Mouse (Mus musculus): ENCODE measurements at regions not wholly inside any gene's neighbourhood (a gene's known extent, or its start where the extent isn't known, plus 50 kb on each side); places are given as distances from the start of the nearest gene placed in this dataset.

- Histone ChIP-seq H3K9me3 (no peaks in the 10 kb centered on the region), H3K27me3 (replicated peaks) (peaks cover 11% of the 10 kb centered on the region), H3K36me3 (replicated peaks; ENCODE audit: low read length) (no peaks in the 10 kb centered on the region), H3K4me3 (replicated peaks) (no peak overlapping the region), H3K4me1 (peaks cover 8% of the 10 kb centered on the region)
- no peak for TF ChIP-seq GATA1 (IDR thresholded peaks at IDR 0.05; ENCODE audit: borderline replicate concordance, low read length)
- TF ChIP-seq FLI1 (IDR thresholded peaks at IDR 0.05; ENCODE audit: low read length), result no peak
These were observed 53.7 kb upstream of the Gm26657 start for GRCm38 (mm10) chr4:56686141-56686540.

- Histone ChIP-seq H3K4me1 (peaks cover 8% of the 10 kb centered on the region), H3K4me3 (replicated peaks) (no peak overlapping the region), H3K9me3 (no peaks in the 10 kb centered on the region), H3K36me3 (replicated peaks; ENCODE audit: low read length) (no peaks in the 10 kb centered on the region), H3K27me3 (replicated peaks) (peaks cover 11% of the 10 kb centered on the region)
- no peak for TF ChIP-seq GATA1 (IDR thresholded peaks at IDR 0.05; ENCODE audit: borderline replicate concordance, low read length)
- no peak for TF ChIP-seq FLI1 (IDR thresholded peaks at IDR 0.05; ENCODE audit: low read length)
These were observed 54.2 kb upstream of the Gm26657 start for GRCm38 (mm10) chr4:56685696-56686095.

- peaks cover 8% of the 10 kb centered on the region for H3K4me1 ChIP-seq
- peaks cover 13% of the 10 kb centered on the region for H3K27me3 ChIP-seq (replicated peaks)
- no peaks in the 10 kb centered on the region for H3K36me3 ChIP-seq (replicated peaks; ENCODE audit: low read length)
- TF ChIP-seq GATA1 (IDR thresholded peaks at IDR 0.05; ENCODE audit: borderline replicate concordance, low read length) (no peak), FLI1 (IDR thresholded peaks at IDR 0.05; ENCODE audit: low read length) (no peak)
- H3K4me3 ChIP-seq (replicated peaks), result no peak overlapping the region
- H3K9me3 ChIP-seq, result no peaks in the 10 kb centered on the region
These were observed 54.7 kb upstream of the Gm26657 start for GRCm38 (mm10) chr4:56685123-56685522.

GRCm38 (mm10) chr4:56684031-56684430, 55.8 kb upstream of the Gm26657 start:
- Histone ChIP-seq H3K27me3 (replicated peaks) (peaks cover 13% of the 10 kb centered on the region), H3K9me3 (no peaks in the 10 kb centered on the region), H3K4me1 (peaks cover 8% of the 10 kb centered on the region), H3K36me3 (replicated peaks; ENCODE audit: low read length) (no peaks in the 10 kb centered on the region), H3K4me3 (replicated peaks) (no peak overlapping the region)
- TF ChIP-seq GATA1 (IDR thresholded peaks at IDR 0.05; ENCODE audit: borderline replicate concordance, low read length), result no peak
- no peak for TF ChIP-seq FLI1 (IDR thresholded peaks at IDR 0.05; ENCODE audit: low read length)

- no peaks in the 10 kb centered on the region for H3K9me3 ChIP-seq
- TF ChIP-seq FLI1 (IDR thresholded peaks at IDR 0.05; ENCODE audit: low read length) (no peak), GATA1 (IDR thresholded peaks at IDR 0.05; ENCODE audit: borderline replicate concordance, low read length) (no peak)
These were observed 58.7 kb upstream of the Gm26657 start for GRCm38 (mm10) chr4:56681121-56681520.

GRCm38 (mm10) chr4:56673868-56674267, 66.0 kb upstream of the Gm26657 start:
- Histone ChIP-seq H3K9me3 (peaks cover 10% of the 10 kb centered on the region), H3K4me3 (replicated peaks) (no peak overlapping the region), H3K4me1 (no peaks in the 10 kb centered on the region), H3K36me3 (replicated peaks; ENCODE audit: low read length) (no peaks in the 10 kb centered on the region), H3K27me3 (replicated peaks) (no peaks in the 10 kb centered on the region)
- no peak for TF ChIP-seq FLI1 (IDR thresholded peaks at IDR 0.05; ENCODE audit: low read length)
- no peak for TF ChIP-seq GATA1 (IDR thresholded peaks at IDR 0.05; ENCODE audit: borderline replicate concordance, low read length)

More at GRCm38 (mm10) chr4:56681121-56681520, 58.7 kb upstream of the Gm26657 start:
- Histone ChIP-seq H3K36me3 (replicated peaks; ENCODE audit: low read length) (no peaks in the 10 kb centered on the region), H3K27me3 (replicated peaks) (peaks cover 9% of the 10 kb centered on the region), H3K4me1 (peaks cover 8% of the 10 kb centered on the region), H3K4me3 (replicated peaks) (no peak overlapping the region)

- H3K36me3 ChIP-seq (replicated peaks; ENCODE audit: low read length), result no peaks in the 10 kb centered on the region
- TF ChIP-seq GATA1 (IDR thresholded peaks at IDR 0.05; ENCODE audit: borderline replicate concordance, low read length) (no peak), FLI1 (IDR thresholded peaks at IDR 0.05; ENCODE audit: low read length) (no peak)
- H3K27me3 ChIP-seq (replicated peaks), result no peaks in the 10 kb centered on the region
- no peaks in the 10 kb centered on the region for H3K4me1 ChIP-seq
- no peak overlapping the region for H3K4me3 ChIP-seq (replicated peaks)
- peaks cover 4% of the 10 kb centered on the region; the same call in 1 of the 2 replicates for H3K9me3 ChIP-seq
These were observed 74.9 kb upstream of the Gm26657 start for GRCm38 (mm10) chr4:56664921-56665320.

- Histone ChIP-seq H3K27me3 (replicated peaks) (no peaks in the 10 kb centered on the region), H3K9me3 (peaks cover 4% of the 10 kb centered on the region; the same call in 1 of the 2 replicates), H3K36me3 (replicated peaks; ENCODE audit: low read length) (no peaks in the 10 kb centered on the region), H3K4me3 (replicated peaks) (no peak overlapping the region), H3K4me1 (no peaks in the 10 kb centered on the region)
- no peak for TF ChIP-seq GATA1 (IDR thresholded peaks at IDR 0.05; ENCODE audit: borderline replicate concordance, low read length)
- no peak for TF ChIP-seq FLI1 (IDR thresholded peaks at IDR 0.05; ENCODE audit: low read length)
These were observed 78.1 kb upstream of the Gm26657 start for GRCm38 (mm10) chr4:56661816-56662215.

GRCm38 (mm10) chr4:56657046-56657445, 82.8 kb upstream of the Gm26657 start:
- H3K9me3 ChIP-seq, result peaks cover 6% of the 10 kb centered on the region; the same call in 1 of the 2 replicates
- H3K4me1 ChIP-seq, result no peaks in the 10 kb centered on the region
- no peaks in the 10 kb centered on the region for H3K27me3 ChIP-seq (replicated peaks)
- H3K4me3 ChIP-seq (replicated peaks), result no peak overlapping the region
- TF ChIP-seq FLI1 (IDR thresholded peaks at IDR 0.05; ENCODE audit: low read length), result no peak
- TF ChIP-seq GATA1 (IDR thresholded peaks at IDR 0.05; ENCODE audit: borderline replicate concordance, low read length), result no peak
- no peaks in the 10 kb centered on the region for H3K36me3 ChIP-seq (replicated peaks; ENCODE audit: low read length)

- Histone ChIP-seq H3K4me3 (replicated peaks) (no peak overlapping the region), H3K27me3 (replicated peaks) (no peaks in the 10 kb centered on the region), H3K9me3 (peaks cover 3% of the 10 kb centered on the region; the same call in 1 of the 2 replicates), H3K36me3 (replicated peaks; ENCODE audit: low read length) (no peaks in the 10 kb centered on the region), H3K4me1 (no peaks in the 10 kb centered on the region)
- TF ChIP-seq FLI1 (IDR thresholded peaks at IDR 0.05; ENCODE audit: low read length) (no peak), GATA1 (IDR thresholded peaks at IDR 0.05; ENCODE audit: borderline replicate concordance, low read length) (no peak)
These were observed 85.5 kb upstream of the Gm26657 start for GRCm38 (mm10) chr4:56654327-56654726.

- H3K4me1 ChIP-seq, result no peaks in the 10 kb centered on the region
- no peak for TF ChIP-seq FLI1 (IDR thresholded peaks at IDR 0.05; ENCODE audit: low read length)
- TF ChIP-seq GATA1 (IDR thresholded peaks at IDR 0.05; ENCODE audit: borderline replicate concordance, low read length), result no peak
- peaks cover 3% of the 10 kb centered on the region; the same call in 1 of the 2 replicates for H3K9me3 ChIP-seq
- no peak overlapping the region for H3K4me3 ChIP-seq (replicated peaks)
- H3K36me3 ChIP-seq (replicated peaks; ENCODE audit: low read length), result no peaks in the 10 kb centered on the region
- no peaks in the 10 kb centered on the region for H3K27me3 ChIP-seq (replicated peaks)
These were observed 87.1 kb upstream of the Gm26657 start for GRCm38 (mm10) chr4:56652819-56653218.
